Mouse (Mus musculus) bone marrow macrophage, adult 2 months (primary cell): Measurements from ENCODE around the gene Mrps30.
"Not testable (repeated sequence)": the region's sequence is repeated elsewhere in the genome, so short reads cannot be mapped to it uniquely, and the experiment has no call there.

Source experiments
- CTCF ChIP-seq: IDR thresholded peaks from 2 replicates; pipeline ENCODE4 v1.5.1; 2012; ENCODE audit warnings: low read depth, mild to moderate bottlenecking, low read length, moderate library complexity
- POLR2A ChIP-seq: IDR thresholded peaks from 2 replicates; pipeline ENCODE4 v1.6.1; 2012; ENCODE audit warnings: mild to moderate bottlenecking, low read depth, low read length, borderline replicate concordance

GRCm38 (mm10) chr13:118387448-118387801 lies 373 bp upstream of the Mrps30 start:
- TF ChIP-seq CTCF, POLR2A: not testable (repeated sequence)
